Mouse (Mus musculus): ENCODE measurements around the gene Stx4a. TPM values are rescaled to one million over a fixed set of nuclear protein-coding genes. Genes with fewer than 3 reads are reported as not detected.

The Stx4a gene
- polyA plus RNA-seq, 1 experiment from 2014 or later = 61.0 TPM

- no peaks in the 10 kb centered on the region for H3K9me3 ChIP-seq
- H3K4me1 ChIP-seq = peaks cover 20% of the 10 kb centered on the region
- WGBS = 4% methylated on average over 20 of the region's 20 CpGs
- peak overlapping the region; percentile 91 for H3K4me3 ChIP-seq
- no peaks in the 10 kb centered on the region for H3K27me3 ChIP-seq
- ATAC-seq (ENCODE audit: insufficient number of reproducible peaks, insufficient read depth, low FRiP score, low TSS enrichment, low read depth) = peak; percentile 18; the same call in 1 of the 2 replicates
- H3K9ac ChIP-seq = peak overlapping the region; percentile 98
- peaks cover 51% of the 10 kb centered on the region for H3K36me3 ChIP-seq
- peak overlapping the region; percentile 89 for H3K4me2 ChIP-seq
- peak overlapping the region; percentile 99 for H3K27ac ChIP-seq
Measured at GRCm38 (mm10) chr7:127874812-127875626, 50.9 kb downstream of the Stx4a start.

DNA sequence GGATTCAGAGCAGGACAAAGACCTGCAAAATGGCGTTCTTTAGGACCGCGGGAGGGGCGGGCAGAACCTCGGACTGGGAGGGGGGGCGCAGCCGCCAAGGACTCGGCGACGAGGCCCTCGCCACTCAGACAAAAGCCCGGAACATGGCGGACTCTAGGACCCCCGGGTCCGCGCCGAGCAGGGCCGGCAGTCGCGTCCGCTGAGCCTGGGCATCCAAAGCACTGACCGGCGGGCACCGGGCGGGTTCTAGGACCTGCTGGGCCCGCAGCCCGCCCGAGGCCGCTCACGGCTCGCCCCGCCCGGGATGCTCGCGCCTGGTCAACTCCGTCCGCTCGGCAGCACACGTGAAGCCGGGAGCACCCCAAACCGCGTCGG is 51.5 kb downstream of the Stx4a start:
- peak; percentile 94 for ATAC-seq (ENCODE audit: insufficient number of reproducible peaks, insufficient read depth, low FRiP score, low TSS enrichment, low read depth)
- Histone ChIP-seq H3K4me1 (peaks cover 20% of the 10 kb centered on the region), H3K9me3 (no peaks in the 10 kb centered on the region), H3K27me3 (no peaks in the 10 kb centered on the region), H3K4me2 (peak overlapping the region; percentile 89), H3K4me3 (peak overlapping the region; percentile 91), H3K27ac (peak overlapping the region; percentile 99), H3K9ac (peak overlapping the region; percentile 98), H3K36me3 (peaks cover 51% of the 10 kb centered on the region)
- WGBS = under 1% methylated on average over 41 of the region's 43 CpGs

GRCm38 (mm10) chr7:127876041-127876466 is 52.0 kb downstream of the Stx4a start, which contains the start of gene Zfp646:
TSS of gene Zfp646 (plus strand) at chr7:127876221.
- Histone ChIP-seq H3K9ac (peak within 1 kb of the TSS; percentile 98), H3K4me3 (peak within 1 kb of the TSS; percentile 91), H3K27me3 (no peaks in the 10 kb centered on the region), H3K36me3 (peaks cover 53% of the 10 kb centered on the region), H3K4me2 (peak within 1 kb of the TSS; percentile 89), H3K9me3 (no peaks in the 10 kb centered on the region), H3K27ac (peak within 1 kb of the TSS; percentile 99), H3K4me1 (peaks cover 20% of the 10 kb centered on the region)
- WGBS = 0% methylated on average over 40 of the region's 41 CpGs
- peak; percentile 86 for ATAC-seq (ENCODE audit: insufficient number of reproducible peaks, insufficient read depth, low FRiP score, low TSS enrichment, low read depth)

DNA sequence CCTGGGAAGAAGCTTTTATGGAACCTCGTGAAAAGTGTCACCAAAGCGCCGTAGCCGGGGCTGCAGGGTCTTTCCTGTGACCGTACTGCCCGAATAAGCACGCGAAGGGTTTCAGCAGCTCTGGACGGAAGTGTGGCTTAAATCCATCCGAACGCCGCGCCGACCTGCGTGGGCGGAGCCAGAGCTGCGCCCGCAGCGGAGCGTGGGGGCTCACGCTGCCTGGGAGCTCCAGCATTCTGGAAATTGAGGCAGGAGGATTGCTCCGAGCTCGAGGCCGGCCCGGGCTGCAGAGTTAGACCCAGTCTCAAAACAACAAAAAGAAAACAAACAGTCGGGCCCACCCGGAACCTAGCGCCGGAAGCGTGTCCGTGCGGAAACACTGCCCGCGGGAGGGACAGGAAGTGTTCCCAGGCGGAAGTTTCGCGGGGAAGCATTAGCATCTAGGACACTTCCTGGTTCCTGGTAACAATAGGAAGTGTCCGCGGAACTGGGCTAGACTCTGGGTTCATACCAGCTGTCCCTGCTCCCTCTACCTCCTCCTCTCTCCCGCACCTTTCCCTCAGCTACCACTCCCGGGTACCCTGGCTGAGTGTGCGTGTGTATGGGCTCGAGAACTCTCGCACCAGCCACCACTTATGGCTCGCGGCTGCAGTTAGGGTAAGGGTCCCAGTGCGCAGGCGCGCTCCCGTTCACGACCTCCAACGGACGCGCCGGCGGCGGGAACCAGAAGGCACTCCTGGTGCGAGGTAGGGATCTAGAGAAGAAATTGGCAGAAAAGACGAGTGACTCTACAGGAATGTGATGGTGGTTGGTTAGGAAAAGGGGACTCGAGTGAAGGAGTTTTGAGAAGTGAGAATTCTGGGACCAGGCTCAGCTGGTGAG is 52.6 kb downstream of the Stx4a start, which contains the start of gene Zfp668:
Zfp668 (minus strand) TSS at position 362 of the 882 bp plus-strand sequence.
- under 1% methylated on average over 60 of the region's 60 CpGs for WGBS
- ATAC-seq (ENCODE audit: insufficient number of reproducible peaks, insufficient read depth, low FRiP score, low TSS enrichment, low read depth) = peak; percentile 49; the same call in 1 of the 2 replicates
- Histone ChIP-seq H3K27ac (peak within 1 kb of the TSS; percentile 99), H3K4me1 (peaks cover 20% of the 10 kb centered on the region), H3K27me3 (no peaks in the 10 kb centered on the region), H3K9me3 (no peaks in the 10 kb centered on the region), H3K4me3 (peak within 1 kb of the TSS; percentile 91), H3K4me2 (peak within 1 kb of the TSS; percentile 89), H3K36me3 (peaks cover 54% of the 10 kb centered on the region), H3K9ac (peak within 1 kb of the TSS; percentile 98)

DNA sequence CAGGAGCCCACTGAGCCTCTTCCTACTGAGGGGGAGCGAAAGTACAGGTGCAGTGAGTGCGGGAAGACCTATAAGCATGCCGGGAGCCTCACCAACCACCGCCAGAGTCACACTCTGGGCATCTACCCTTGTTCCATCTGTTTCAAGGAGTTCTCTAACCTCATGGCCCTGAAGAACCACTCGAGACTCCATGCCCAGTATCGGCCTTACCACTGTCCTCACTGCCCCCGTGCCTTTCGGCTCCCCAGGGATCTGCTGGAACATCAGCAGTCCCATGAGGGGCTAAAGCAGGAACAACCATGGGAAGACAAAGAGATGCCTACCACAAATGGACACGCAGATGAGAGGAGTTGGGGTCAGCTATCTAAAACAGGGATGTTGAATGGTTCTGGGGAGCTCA is 55.2 kb downstream of the Stx4a start:
- Histone ChIP-seq H3K4me2 (no peak overlapping the region), H3K27ac (no peak overlapping the region), H3K4me1 (peaks cover 31% of the 10 kb centered on the region), H3K9me3 (no peaks in the 10 kb centered on the region), H3K36me3 (peaks cover 67% of the 10 kb centered on the region), H3K4me3 (no peak overlapping the region), H3K27me3 (no peaks in the 10 kb centered on the region), H3K9ac (no peak overlapping the region)
- no peak for ATAC-seq (ENCODE audit: insufficient number of reproducible peaks, insufficient read depth, low FRiP score, low TSS enrichment, low read depth)
- WGBS = 98% methylated on average over 9 of the region's 9 CpGs

- no peak overlapping the region for H3K4me2 ChIP-seq
- no peaks in the 10 kb centered on the region for H3K9me3 ChIP-seq
- H3K4me1 ChIP-seq = peaks cover 30% of the 10 kb centered on the region
- H3K27me3 ChIP-seq = no peaks in the 10 kb centered on the region
- no peak for ATAC-seq (ENCODE audit: insufficient number of reproducible peaks, insufficient read depth, low FRiP score, low TSS enrichment, low read depth)
- H3K36me3 ChIP-seq = peaks cover 78% of the 10 kb centered on the region
- H3K27ac ChIP-seq = no peak overlapping the region
- WGBS = 87% methylated on average over 12 of the region's 12 CpGs
- H3K9ac ChIP-seq = no peak overlapping the region
- no peak overlapping the region for H3K4me3 ChIP-seq
Measured at GRCm38 (mm10) chr7:127880431-127880830, 56.3 kb downstream of the Stx4a start.

DNA sequence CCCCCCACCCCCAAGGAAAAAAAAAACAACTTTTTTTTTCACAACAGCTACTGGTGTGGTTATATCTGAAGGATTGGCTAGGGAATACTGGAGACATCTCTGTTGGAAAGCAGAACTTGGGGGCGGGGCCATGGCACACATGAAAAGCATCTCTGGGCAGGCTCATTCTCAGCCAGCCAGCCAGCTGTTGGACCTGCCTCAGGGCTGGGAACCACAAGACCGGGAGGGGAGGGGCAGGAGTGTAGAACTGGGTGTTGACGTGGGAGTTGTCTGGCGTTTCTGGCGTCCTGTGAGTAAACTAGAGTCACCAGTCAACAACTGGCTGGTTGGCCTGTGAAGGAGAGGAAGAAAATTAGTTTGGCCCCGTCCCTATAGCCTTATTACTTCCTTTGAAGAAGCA is 61.9 kb downstream of the Stx4a start:
- Histone ChIP-seq H3K27ac (no peak overlapping the region), H3K4me1 (peaks cover 23% of the 10 kb centered on the region), H3K36me3 (peaks cover 95% of the 10 kb centered on the region), H3K9me3 (no peaks in the 10 kb centered on the region), H3K27me3 (no peaks in the 10 kb centered on the region), H3K4me3 (no peak overlapping the region), H3K9ac (no peak overlapping the region), H3K4me2 (no peak overlapping the region)
- no peak for ATAC-seq (ENCODE audit: insufficient number of reproducible peaks, insufficient read depth, low FRiP score, low TSS enrichment, low read depth)
- 62% methylated on average over 6 of the region's 6 CpGs for WGBS

GRCm38 (mm10) chr7:127886551-127886950 is 62.5 kb downstream of the Stx4a start:
- no peaks in the 10 kb centered on the region for H3K9me3 ChIP-seq
- H3K27me3 ChIP-seq = no peaks in the 10 kb centered on the region
- peaks cover 89% of the 10 kb centered on the region for H3K36me3 ChIP-seq
- H3K27ac ChIP-seq = no peak overlapping the region
- peaks cover 23% of the 10 kb centered on the region for H3K4me1 ChIP-seq
- no peak overlapping the region for H3K4me3 ChIP-seq
- H3K9ac ChIP-seq = 0 out of 2 replicates have a peak overlapping the region, but pooled peaks have one; percentile 28
- no peak overlapping the region for H3K4me2 ChIP-seq
- WGBS = 91% methylated on average over 6 of the region's 6 CpGs
- no peak for ATAC-seq (ENCODE audit: insufficient number of reproducible peaks, insufficient read depth, low FRiP score, low TSS enrichment, low read depth)

- ATAC-seq (ENCODE audit: insufficient number of reproducible peaks, insufficient read depth, low FRiP score, low TSS enrichment, low read depth) = no peak
- no peak overlapping the region for H3K4me2 ChIP-seq
- no peaks in the 10 kb centered on the region for H3K27me3 ChIP-seq
- no peak overlapping the region for H3K4me3 ChIP-seq
- no peak overlapping the region for H3K27ac ChIP-seq
- H3K9me3 ChIP-seq = no peaks in the 10 kb centered on the region
- 89% methylated on average over 8 of the region's 8 CpGs for WGBS
- H3K4me1 ChIP-seq = peaks cover 23% of the 10 kb centered on the region
- H3K36me3 ChIP-seq = peaks cover 83% of the 10 kb centered on the region
- H3K9ac ChIP-seq = 0 out of 2 replicates have a peak overlapping the region, but pooled peaks have one; percentile 28
Measured at GRCm38 (mm10) chr7:127887191-127887590, 63.1 kb downstream of the Stx4a start.

- H3K27me3 ChIP-seq = no peaks in the 10 kb centered on the region
- H3K36me3 ChIP-seq = peaks cover 83% of the 10 kb centered on the region
- H3K9me3 ChIP-seq = no peaks in the 10 kb centered on the region
- H3K4me1 ChIP-seq = peaks cover 18% of the 10 kb centered on the region
- H3K9ac ChIP-seq = no peak overlapping the region
- WGBS = 77% methylated on average over 3 of the region's 3 CpGs
- no peak overlapping the region for H3K4me2 ChIP-seq
- H3K4me3 ChIP-seq = no peak overlapping the region
- no peak overlapping the region for H3K27ac ChIP-seq
- no peak for ATAC-seq (ENCODE audit: insufficient number of reproducible peaks, insufficient read depth, low FRiP score, low TSS enrichment, low read depth)
Measured at GRCm38 (mm10) chr7:127887781-127888180, 63.7 kb downstream of the Stx4a start.

- peaks cover 9% of the 10 kb centered on the region for H3K4me1 ChIP-seq
- H3K4me3 ChIP-seq = no peak overlapping the region
- no peaks in the 10 kb centered on the region for H3K9me3 ChIP-seq
- 68% methylated on average over 3 of the region's 3 CpGs for WGBS
- no peak overlapping the region for H3K4me2 ChIP-seq
- peaks cover 83% of the 10 kb centered on the region for H3K36me3 ChIP-seq
- ATAC-seq (ENCODE audit: insufficient number of reproducible peaks, insufficient read depth, low FRiP score, low TSS enrichment, low read depth) = no peak
- H3K27me3 ChIP-seq = no peaks in the 10 kb centered on the region
- H3K9ac ChIP-seq = no peak overlapping the region
- H3K27ac ChIP-seq = no peak overlapping the region
Measured at GRCm38 (mm10) chr7:127888821-127889220, 64.7 kb downstream of the Stx4a start.

Data from embryonic facial prominence, embryonic 13.5 days (tissue).